Mouse (Mus musculus) liver, embryonic 18 days (tissue): ENCODE results near the gene Tpm3. TPM values are rescaled to one million over a fixed set of nuclear protein-coding genes. Genes with fewer than 3 reads are reported as not detected.

ENCODE experiments used
- polyA plus RNA-seq: library from polyadenylated mRNA; depleted of rRNA; stranded (reverse); fragments of >200 nt; gene quantifications from 2 replicates; pipeline ENCODE4 v1.2.3, GENCODE M21; 2012; rRNA removed

The Tpm3 gene
- 79.1 and 85.0 TPM in 2 replicates for polyA plus RNA-seq

DNA sequence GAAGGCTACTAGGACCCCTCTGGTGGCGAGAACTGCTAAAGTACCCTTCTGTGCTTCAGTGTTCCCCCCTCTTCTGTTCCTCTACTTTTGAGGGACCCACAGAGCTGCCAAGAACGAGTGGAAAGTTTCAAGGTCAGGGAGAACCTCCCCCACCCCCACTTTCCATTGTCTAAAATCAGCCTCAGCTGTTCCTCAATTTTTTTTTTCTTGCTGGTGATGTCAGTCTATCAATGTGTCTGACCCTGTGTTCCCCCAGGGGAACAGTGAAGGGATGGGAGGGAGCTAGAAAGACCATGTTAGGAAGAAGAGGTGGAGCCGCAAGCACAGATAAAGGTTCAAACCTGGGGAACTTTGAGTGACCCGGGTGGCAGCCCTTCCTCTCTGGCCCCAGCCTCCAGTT lies at the start of gene Tpm3:
Gene Tpm3 (plus strand): TSS at position 356 of the 400 bp plus-strand sequence.

DNA sequence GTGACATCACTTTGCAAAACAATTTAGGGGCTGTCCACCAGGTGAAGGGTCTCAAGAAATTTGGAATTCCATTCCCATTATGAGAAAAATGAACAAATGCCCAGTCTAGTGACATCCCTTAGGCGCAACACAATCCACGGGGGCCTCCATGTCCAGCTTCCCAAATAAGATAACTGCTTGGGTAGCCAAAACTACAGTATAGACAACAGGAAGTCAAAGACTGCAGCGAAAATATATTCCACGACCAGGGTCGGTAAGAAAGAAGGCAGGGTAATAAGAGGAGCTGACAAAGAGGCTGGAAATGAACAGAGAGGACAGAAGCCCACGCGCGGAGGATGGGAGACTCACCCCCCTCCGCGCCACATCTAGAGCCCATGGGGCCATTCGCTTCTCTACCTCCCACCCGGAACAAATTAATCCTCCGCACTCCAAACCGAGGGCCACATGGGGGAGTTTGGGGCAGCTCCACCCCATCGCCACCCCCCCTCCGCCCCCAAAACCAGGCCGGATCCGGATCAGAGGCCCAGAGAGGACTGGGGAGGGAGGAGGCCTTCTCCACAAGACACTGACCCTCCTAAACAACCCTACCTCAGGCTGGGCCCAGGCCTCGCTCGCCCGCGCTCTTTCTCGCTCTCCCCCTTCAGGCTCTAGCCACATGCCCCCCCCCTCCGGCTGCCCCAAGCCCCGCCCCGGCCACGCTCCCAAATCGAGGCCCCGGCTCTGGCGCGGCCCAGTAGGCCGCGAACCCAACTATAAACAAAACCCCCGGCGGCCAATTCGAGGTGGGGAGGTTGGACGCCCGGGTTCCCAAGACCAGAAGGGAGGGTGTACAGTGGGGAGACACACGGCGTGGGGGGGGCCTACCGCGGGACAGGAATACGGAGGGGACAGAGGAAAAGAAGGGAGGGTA lies 20.8 kb upstream of the Tpm3 start, which contains the start of gene 4933434E20Rik:
Gene 4933434E20Rik (plus strand): TSS at position 196 of the 910 bp plus-strand sequence.

DNA sequence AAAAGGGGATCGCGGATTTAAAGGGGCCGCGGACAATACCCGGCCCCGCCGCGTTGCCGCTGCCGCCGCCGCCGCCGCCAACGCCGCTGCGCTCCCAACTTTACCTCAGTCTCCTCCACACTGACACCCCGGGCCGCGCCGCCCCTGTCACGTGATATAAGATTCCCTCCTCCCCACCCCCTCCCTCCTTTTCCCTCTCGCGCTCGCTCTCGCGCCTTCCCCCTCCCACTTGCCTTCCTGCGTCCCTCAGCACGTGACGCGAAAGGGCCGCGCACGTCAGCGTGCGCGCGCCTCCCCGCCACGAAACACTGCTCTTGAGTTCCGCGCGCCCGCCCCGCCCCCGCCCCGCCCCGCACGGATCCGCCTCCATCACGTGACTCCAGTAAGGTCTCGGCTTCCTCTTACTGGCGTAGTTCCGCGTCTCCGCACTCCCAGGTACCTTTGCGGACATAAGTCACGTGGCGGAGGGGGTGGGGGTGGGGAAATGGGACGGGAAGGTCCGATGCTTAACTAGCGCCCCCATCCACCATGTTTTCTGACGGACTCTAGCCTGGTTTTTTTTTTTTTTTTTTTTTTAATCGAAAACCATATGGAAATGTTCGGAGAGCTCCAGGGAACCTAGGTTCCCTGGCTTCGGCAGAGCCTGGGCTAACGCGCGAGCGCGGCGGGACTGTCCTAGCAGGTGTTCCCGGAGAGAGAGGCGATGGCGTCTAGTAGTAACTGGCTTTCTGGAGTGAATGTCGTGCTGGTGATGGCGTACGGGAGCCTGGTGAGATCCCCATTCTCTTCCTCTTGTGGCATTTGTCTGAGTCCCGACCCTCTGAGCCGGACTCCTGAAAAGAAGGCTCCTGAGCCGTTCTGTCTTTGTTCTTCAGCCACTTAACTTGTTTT lies 19.9 kb upstream of the Tpm3 start, which contains the start of gene Ubap2l:
Gene Ubap2l (minus strand): TSS at position 278 of the 891 bp plus-strand sequence.

DNA sequence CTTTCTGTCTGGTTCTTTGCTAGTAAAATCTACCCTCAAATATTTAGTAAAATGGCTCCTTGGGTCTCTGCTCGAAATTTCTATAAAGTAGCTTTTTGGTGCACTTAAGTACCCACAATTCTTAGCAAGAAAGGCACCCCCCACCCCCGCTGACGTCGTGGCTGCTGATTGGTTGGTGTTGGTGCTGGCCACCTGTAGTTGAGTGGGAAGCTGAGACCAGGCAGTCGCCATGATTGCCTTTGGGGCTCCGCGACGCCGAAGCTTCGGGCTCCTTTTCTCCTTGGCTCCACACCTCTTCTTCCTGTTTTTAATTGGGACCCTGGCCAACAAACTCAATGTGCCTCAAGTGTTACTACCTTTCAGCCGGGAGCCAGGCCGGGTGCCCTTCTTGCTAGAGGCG lies 31.5 kb downstream of the Tpm3 start, which contains the start of gene Nup210l:
Gene Nup210l (plus strand): TSS at position 195 of the 400 bp plus-strand sequence.

Other genes starting within 250 kb of the Tpm3 start
- gene She, start 241.3 kb upstream of the Tpm3 start, polyA plus RNA-seq: 0.96 and 1.1 TPM in 2 replicates
- 4.3 and 5.0 TPM in 2 replicates for gene Il6ra, start 159.5 kb upstream of the Tpm3 start, polyA plus RNA-seq
- 4.2 and 6.1 TPM in 2 replicates for gene Atp8b2, start 109.1 kb upstream of the Tpm3 start, polyA plus RNA-seq
- gene Hax1, start 73.9 kb upstream of the Tpm3 start, polyA plus RNA-seq: 81.8 and 82.9 TPM in 2 replicates
- 27.9 and 28.0 TPM in 2 replicates for gene 4933434E20Rik, start 21.0 kb upstream of the Tpm3 start, polyA plus RNA-seq
- 42.5 and 47.3 TPM in 2 replicates for gene Ubap2l, start 20.0 kb upstream of the Tpm3 start, polyA plus RNA-seq
- 0.35 and 0.36 TPM in 2 replicates for gene Nup210l, start 31.5 kb downstream of the Tpm3 start, polyA plus RNA-seq
- 1,483 and 1,543 TPM in 2 replicates for gene Rps27, start 141.0 kb downstream of the Tpm3 start, polyA plus RNA-seq
- 4.3 and 5.0 TPM in 2 replicates for gene Rab13, start 141.0 kb downstream of the Tpm3 start, polyA plus RNA-seq
- 28.2 and 29.7 TPM in 2 replicates for gene Jtb, start 158.9 kb downstream of the Tpm3 start, polyA plus RNA-seq
- gene Creb3l4, start 170.9 kb downstream of the Tpm3 start, polyA plus RNA-seq: 0.24 TPM in 2 replicates
- 18.0 and 18.6 TPM in 2 replicates for gene Slc39a1, start 175.5 kb downstream of the Tpm3 start, polyA plus RNA-seq
- 7.5 and 9.5 TPM in 2 replicates for gene Crtc2, start 181.5 kb downstream of the Tpm3 start, polyA plus RNA-seq
- gene Dennd4b, start 192.5 kb downstream of the Tpm3 start, polyA plus RNA-seq: 4.3 and 5.1 TPM in 2 replicates
- gene Gatad2b, start 220.5 kb downstream of the Tpm3 start, polyA plus RNA-seq: 3.9 and 5.1 TPM in 2 replicates